Mouse (Mus musculus) CH12.LX (cell line): ENCODE measurements around the gene Capns1. TPM values are rescaled to one million over a fixed set of nuclear protein-coding genes. Genes with fewer than 3 reads are reported as not detected.

Source experiments
- DNase-seq: peaks from one replicate; pipeline ENCODE4 v3.0.0-alpha.2; 2013; ENCODE audit errors: extremely low read depth
- H3K27ac ChIP-seq: 2 replicates; pipeline ENCODE4 v1.5.1; 2012; ENCODE audit warnings: low read depth, mild to moderate bottlenecking, control low read depth, moderate library complexity; ENCODE audit not compliant: insufficient read depth
- H3K27me3 ChIP-seq: replicated peaks from 2 replicates; pipeline ENCODE3; 2012; ENCODE audit warnings: inconsistent platforms
- H3K36me3 ChIP-seq, 2 experiments: replicated peaks in 1 of 2; 2 replicates each; pipeline versions ENCODE3 to v1.6.1; 2012; ENCODE audit warnings: inconsistent platforms in 1 of 2, low read length in 1 of 2, mild to moderate bottlenecking in 1 of 2, mixed read lengths in 1 of 2, moderate library complexity in 1 of 2; ENCODE audit not compliant: control insufficient read depth in 1 of 2, insufficient read depth in 1 of 2
- H3K4me1 ChIP-seq, 2 experiments: 2 replicates each; pipeline ENCODE4 v1.6.1; 2012; ENCODE audit warnings: inconsistent platforms in 1 of 2, moderate library complexity in 1 of 2; ENCODE audit not compliant: insufficient read depth in 2 of 2, control insufficient read depth in 1 of 2
- H3K4me2 ChIP-seq: 2 replicates; pipeline ENCODE4 v1.6.1; 2012; ENCODE audit warnings: low read depth, mild to moderate bottlenecking, control low read depth; ENCODE audit not compliant: poor library complexity, insufficient read depth, severe bottlenecking
- H3K4me3 ChIP-seq, 3 experiments: fragments of 150-350 bp in 1 of 3; sonication (generic) in 1 of 3; replicated peaks in 1 of 3; 2 replicates each; pipeline versions ENCODE3 to v1.5.1; 2011 to 2012; ENCODE audit warnings: low read depth in 2 of 3, low read length in 2 of 3, mild to moderate bottlenecking in 2 of 3, moderate library complexity in 2 of 3, control low read depth in 1 of 3, improper control_type of control experiment in 1 of 3, inconsistent platforms in 1 of 3, mixed read lengths in 1 of 3; ENCODE audit not compliant: poor library complexity in 1 of 3
- H3K79me2 ChIP-seq: replicated peaks from 2 replicates; pipeline ENCODE4 v1.6.1; 2012; ENCODE audit warnings: mild to moderate bottlenecking, moderate library complexity; ENCODE audit not compliant: control insufficient read depth, poor library complexity, insufficient read depth, severe bottlenecking; ENCODE audit errors: extremely low read depth
- H3K9ac ChIP-seq: 2 replicates; pipeline ENCODE4 v1.6.1; 2012; ENCODE audit warnings: low read depth, mild to moderate bottlenecking, control low read depth, moderate library complexity; ENCODE audit not compliant: insufficient read depth
- H3K9me3 ChIP-seq: replicated peaks from 2 replicates; pipeline ENCODE3; 2012; ENCODE audit warnings: low read length, inconsistent platforms, mixed read lengths
- CTCF ChIP-seq, 2 experiments: IDR thresholded peaks in 1 of 2; conservative IDR thresholded peaks in 1 of 2; 2 replicates each; pipeline ENCODE4 v1.5.1; 2011 to 2012; ENCODE audit warnings: low read depth in 2 of 2, low read length in 2 of 2, improper control_type of control experiment in 1 of 2, inconsistent platforms in 1 of 2, mild to moderate bottlenecking in 1 of 2, moderate library complexity in 1 of 2
- E2F4 ChIP-seq: IDR thresholded peaks from 2 replicates; pipeline ENCODE4 v1.6.1; 2011; ENCODE audit warnings: low read depth, low read length, improper control_type of control experiment; ENCODE audit not compliant: insufficient replicate concordance
- ETS1 ChIP-seq: conservative IDR thresholded peaks from 2 replicates; pipeline ENCODE4 v1.6.1; 2012; ENCODE audit warnings: low read depth, mild to moderate bottlenecking, inconsistent platforms, low read length, improper control_type of control experiment, moderate library complexity
- HCFC1 ChIP-seq: IDR thresholded peaks from 2 replicates; pipeline ENCODE4 v1.6.1; 2012; ENCODE audit warnings: low read depth, mild to moderate bottlenecking, inconsistent platforms, low read length, improper control_type of control experiment
- JUN ChIP-seq: IDR thresholded peaks from 2 replicates; pipeline ENCODE4 v1.6.1; 2011; ENCODE audit warnings: low read depth, mild to moderate bottlenecking, low read length, improper control_type of control experiment, moderate library complexity; ENCODE audit not compliant: insufficient read depth
- JUND ChIP-seq: conservative IDR thresholded peaks from 2 replicates; pipeline ENCODE4 v1.6.1; 2011; ENCODE audit warnings: low read depth, low read length, improper control_type of control experiment
- MAFK ChIP-seq: IDR thresholded peaks from 2 replicates; pipeline ENCODE4 v1.6.1; 2011; ENCODE audit warnings: low read length, improper control_type of control experiment; ENCODE audit not compliant: insufficient replicate concordance
- NRF1 ChIP-seq: IDR thresholded peaks from 2 replicates; pipeline ENCODE4 v1.6.1; 2014; ENCODE audit warnings: low read depth, mild to moderate bottlenecking, inconsistent platforms, low read length, improper control_type of control experiment, moderate library complexity
- PAX5 ChIP-seq: IDR thresholded peaks from 2 replicates; pipeline ENCODE4 v1.6.1; 2012; ENCODE audit warnings: low read length, inconsistent platforms, mixed read lengths
- RCOR1 ChIP-seq: conservative IDR thresholded peaks from 2 replicates; pipeline ENCODE4 v1.6.1; 2012; ENCODE audit warnings: low read depth, mild to moderate bottlenecking, inconsistent platforms, low read length, improper control_type of control experiment
- SMC3 ChIP-seq: IDR thresholded peaks from 2 replicates; pipeline ENCODE4 v1.6.1; 2011; ENCODE audit warnings: low read depth, low read length, improper control_type of control experiment
- TCF12 ChIP-seq: IDR thresholded peaks from 2 replicates; pipeline ENCODE4 v1.6.1; 2014; ENCODE audit warnings: low read depth, mild to moderate bottlenecking, inconsistent platforms, low read length, improper control_type of control experiment
- ZKSCAN1 ChIP-seq: IDR thresholded peaks from 2 replicates; pipeline ENCODE4 v1.6.1; 2012; ENCODE audit warnings: low read depth, inconsistent platforms, low read length, improper control_type of control experiment, borderline replicate concordance
- ZNF384 ChIP-seq: IDR thresholded peaks from 2 replicates; pipeline ENCODE4 v1.6.1; 2012; ENCODE audit warnings: low read depth, low read length, improper control_type of control experiment, inconsistent platforms
- dilution Hi-C: fragments of 300-500 bp; cut with MboI; formaldehyde crosslinking; loops from 2 replicates; pipeline ENCODE4 v1.14.3; 2020; ENCODE audit warnings: low sequenced_read_pairs; ENCODE audit not compliant: extremely low pct_unique_long_range_greater_than_20kb, extremely low pct_ligation_motif_present
- in situ Hi-C: fragments of 300-500 bp; cut with MboI; formaldehyde crosslinking; loops from 3 replicates; pipeline ENCODE4 v1.14.3; 2019; ENCODE audit warnings: low sequenced_read_pairs, low pct_ligation_motif_present, low pct_unique_long_range_greater_than_20kb, mixed read lengths
- polyA plus RNA-seq: library from polyadenylated mRNA; unstranded; fragments of >175 nt; gene quantifications from 2 replicates; pipeline ENCODE4 v1.2.1, GENCODE M21; 2012; ENCODE audit warnings: low read depth; ENCODE audit not compliant: insufficient read length
- total RNA-seq, 2 experiments: library from RNA; depleted of rRNA; stranded (reverse); fragments of 300-350 nt in 1 of 2; fragments of >200 nt in 1 of 2; gene quantifications; 2 replicates each; pipeline ENCODE4 v1.2.3; 2012 to 2014

Capns1 gene
- total and polyA plus RNA-seq, 3 experiments = 101 to 233 (median 219) TPM

GRCm38 (mm10) chr7:30235625-30236024 is 37.0 kb upstream of the Capns1 start, which contains the start of gene Ovol3:
Gene Ovol3 (minus strand): TSS chr7:30235725.
- H3K79me2 ChIP-seq = no peaks in the 10 kb centered on the region
- no peak within 1 kb of the TSS for H3K9ac ChIP-seq
- H3K27ac ChIP-seq = no peak within 1 kb of the TSS
- peak within 1 kb of the TSS in 1 of 3 experiments; percentile 2 for H3K4me3 ChIP-seq
- TF ChIP-seq PAX5 = no peak
- no peak for TF ChIP-seq ETS1
- TF ChIP-seq HCFC1 = no peak
- TF ChIP-seq JUND = no peak
- no peak for TF ChIP-seq ZNF384
- no peak for TF ChIP-seq RCOR1
- no peak for TF ChIP-seq E2F4
- TF ChIP-seq SMC3 = no peak
- TF ChIP-seq MAFK = no peak
- TF ChIP-seq JUN = no peak
- no peak for TF ChIP-seq ZKSCAN1
- no peak for TF ChIP-seq CTCF (conservative IDR thresholded peaks at IDR 0.05 in 1 of 2, IDR thresholded peaks at IDR 0.05 in 1 of 2; ENCODE audit: low read depth in 2 of 2, low read length in 2 of 2)
- no peak for TF ChIP-seq NRF1
- peak; percentile 24 for DNase-seq
- H3K9me3 ChIP-seq = no peaks in the 10 kb centered on the region
- in situ Hi-C loops = no loop called here
- no peak within 1 kb of the TSS for H3K4me2 ChIP-seq
- H3K4me1 ChIP-seq = peaks cover 12 to 41% of the 10 kb centered on the region in 2 experiments
- H3K27me3 ChIP-seq = no peaks in the 10 kb centered on the region
- peaks cover 26 to 45% of the 10 kb centered on the region in 2 experiments for H3K36me3 ChIP-seq
- dilution Hi-C loops = no loop called here

- dilution Hi-C loops (no loop called here), in situ Hi-C loops (no loop called here)
- no peaks in the 10 kb centered on the region for H3K79me2 ChIP-seq
- H3K9me3 ChIP-seq = no peaks in the 10 kb centered on the region
- H3K36me3 ChIP-seq = peaks cover 21 to 40% of the 10 kb centered on the region in 2 experiments
- no peak for TF ChIP-seq PAX5
- TF ChIP-seq TCF12 = 0 out of 2 replicates have a peak, but pooled peaks have one; percentile 9
- H3K4me1 ChIP-seq = peaks cover 12 to 44% of the 10 kb centered on the region in 2 experiments
- no peak overlapping the region for H3K27ac ChIP-seq
- peak overlapping the region in 1 of 3 experiments; percentile 2 for H3K4me3 ChIP-seq
- no peak overlapping the region for H3K9ac ChIP-seq
- no peaks in the 10 kb centered on the region for H3K27me3 ChIP-seq
- DNase-seq = no peak
- no peak overlapping the region for H3K4me2 ChIP-seq
These were observed 36.5 kb upstream of the Capns1 start for GRCm38 (mm10) chr7:30235091-30235490.
